Mouse (Mus musculus) neural tube, embryonic 13.5 days (tissue): ENCODE measurements around the gene Fam19a1. TPM values are rescaled to one million over a fixed set of nuclear protein-coding genes. Genes with fewer than 3 reads are reported as not detected.

Experiments used
- ATAC-seq: fragments of 200-750 bp; cut with Nextera tagmentation; 2 replicates; pipeline ENCODE4 v1.8.0; 2017; ENCODE audit warnings: low read depth, mild to moderate bottlenecking, moderate TSS enrichment, moderate library complexity
- H3K27ac ChIP-seq: fragments of 300-500 bp; sonication (generic); replicated peaks from 2 replicates; pipeline ENCODE4 v1.5.1; 2015; ENCODE audit warnings: moderate library complexity, mild to moderate bottlenecking, inconsistent platforms
- H3K27me3 ChIP-seq: fragments of 300-500 bp; sonication (generic); 2 replicates; pipeline ENCODE4 v1.6.1; 2015; ENCODE audit warnings: mild to moderate bottlenecking, inconsistent platforms
- H3K36me3 ChIP-seq: fragments of 300-500 bp; sonication (generic); 2 replicates; pipeline ENCODE4 v1.6.1; 2015; ENCODE audit warnings: mild to moderate bottlenecking, inconsistent platforms
- H3K4me1 ChIP-seq: fragments of 300-500 bp; sonication (generic); replicated peaks from 2 replicates; pipeline ENCODE4 v1.6.1; 2015; ENCODE audit warnings: inconsistent platforms
- H3K4me2 ChIP-seq: fragments of 300-500 bp; sonication (generic); 2 replicates; pipeline ENCODE4 v1.6.1; 2015; ENCODE audit warnings: inconsistent platforms, mild to moderate bottlenecking, moderate library complexity
- H3K4me3 ChIP-seq: fragments of 300-500 bp; sonication (generic); 2 replicates; pipeline ENCODE4 v1.5.1; 2015; ENCODE audit warnings: mild to moderate bottlenecking, inconsistent platforms
- H3K9ac ChIP-seq: fragments of 300-500 bp; sonication (generic); 2 replicates; pipeline ENCODE4 v1.6.1; 2015; ENCODE audit warnings: moderate library complexity, mild to moderate bottlenecking, inconsistent platforms
- H3K9me3 ChIP-seq: fragments of 300-500 bp; sonication (generic); 2 replicates; pipeline ENCODE4 v1.6.1; 2016; ENCODE audit warnings: inconsistent platforms
- whole genome bisulfite sequencing: fragments of 180-500 bp; shearing (Covaris S2); methylation state at CpG from one replicate; pipeline ENCODE4 v1.1.7; 2015; 5-methylcytosine and 5-hydroxymethylcytosine counted together
- polyA plus RNA-seq: library from polyadenylated mRNA; unstranded; fragments of >200 nt; fragmentation: Nextera tagmentation; extraction: Ambion mirVana; gene quantifications from 2 replicates; pipeline ENCODE4 v1.2.1, GENCODE M21; 2015

Fam19a1 gene
- polyA plus RNA-seq, 1 experiment from 2014 or later: 21.2 TPM

GRCm38 (mm10) chr6:96456266-96456665 lies 343.3 kb downstream of the Fam19a1 start:
- H3K9me3 ChIP-seq: no peaks in the 10 kb centered on the region
- no peak overlapping the region for H3K9ac ChIP-seq
- no peak overlapping the region for H3K27ac ChIP-seq
- H3K27me3 ChIP-seq: no peaks in the 10 kb centered on the region
- no peaks in the 10 kb centered on the region for H3K36me3 ChIP-seq
- H3K4me3 ChIP-seq: no peak overlapping the region
- no peak overlapping the region for H3K4me2 ChIP-seq
- 79% methylated on average over 1 of the region's 1 CpGs for WGBS
- no peaks in the 10 kb centered on the region for H3K4me1 ChIP-seq
- ATAC-seq: no peak

- no peaks in the 10 kb centered on the region for H3K36me3 ChIP-seq
- H3K4me2 ChIP-seq: no peak overlapping the region
- H3K27me3 ChIP-seq: no peaks in the 10 kb centered on the region
- ATAC-seq: no peak
- no peak overlapping the region for H3K4me3 ChIP-seq
- H3K9ac ChIP-seq: no peak overlapping the region
- no peak overlapping the region for H3K27ac ChIP-seq
- 29% methylated on average over 6 of the region's 6 CpGs for WGBS
- H3K4me1 ChIP-seq: no peaks in the 10 kb centered on the region
- no peaks in the 10 kb centered on the region for H3K9me3 ChIP-seq
Measured at GRCm38 (mm10) chr6:96457590-96458259, 344.8 kb downstream of the Fam19a1 start.

GRCm38 (mm10) chr6:96459041-96459440 lies 346.1 kb downstream of the Fam19a1 start:
- H3K9me3 ChIP-seq: no peaks in the 10 kb centered on the region
- no peak for ATAC-seq
- no peak overlapping the region for H3K4me2 ChIP-seq
- H3K9ac ChIP-seq: no peak overlapping the region
- no peak overlapping the region for H3K4me3 ChIP-seq
- no peaks in the 10 kb centered on the region for H3K4me1 ChIP-seq
- no peaks in the 10 kb centered on the region for H3K27me3 ChIP-seq
- WGBS: 73% methylated on average over 4 of the region's 4 CpGs
- no peaks in the 10 kb centered on the region for H3K36me3 ChIP-seq
- H3K27ac ChIP-seq: no peak overlapping the region

GRCm38 (mm10) chr6:96499464-96499863 lies 386.5 kb downstream of the Fam19a1 start:
- no peaks in the 10 kb centered on the region for H3K4me1 ChIP-seq
- no peak for ATAC-seq
- no peak overlapping the region for H3K9ac ChIP-seq
- WGBS: 69% methylated on average over 5 of the region's 5 CpGs
- no peaks in the 10 kb centered on the region for H3K36me3 ChIP-seq
- H3K27ac ChIP-seq: no peak overlapping the region
- no peaks in the 10 kb centered on the region for H3K9me3 ChIP-seq
- H3K4me3 ChIP-seq: no peak overlapping the region
- H3K27me3 ChIP-seq: no peaks in the 10 kb centered on the region
- H3K4me2 ChIP-seq: no peak overlapping the region

DNA sequence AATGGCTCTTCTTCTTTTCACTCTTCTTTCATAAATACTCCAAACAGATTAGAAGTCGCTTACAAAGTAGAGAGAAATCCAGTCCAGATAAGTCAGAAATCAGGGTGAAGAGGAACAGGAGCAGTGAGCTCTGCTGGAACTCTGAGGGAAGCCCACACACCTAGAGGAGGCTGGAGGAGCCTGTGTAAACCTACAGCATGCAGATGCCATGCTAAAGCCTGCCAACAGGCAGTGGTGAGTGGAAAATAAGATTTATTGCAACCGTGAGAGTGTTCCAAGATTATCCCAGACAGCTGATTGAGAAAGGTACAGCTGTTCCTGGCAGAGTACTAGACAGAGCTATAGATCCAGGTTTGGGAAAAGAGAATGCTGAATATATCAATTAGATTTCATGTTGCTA lies 428.6 kb downstream of the Fam19a1 start:
- H3K36me3 ChIP-seq: no peaks in the 10 kb centered on the region
- no peaks in the 10 kb centered on the region for H3K9me3 ChIP-seq
- H3K4me1 ChIP-seq: peaks cover 13% of the 10 kb centered on the region
- H3K9ac ChIP-seq: no peak overlapping the region
- 81% methylated on average over 2 of the region's 2 CpGs for WGBS
- H3K27me3 ChIP-seq: no peaks in the 10 kb centered on the region
- no peak overlapping the region for H3K4me3 ChIP-seq
- ATAC-seq: no peak
- no peak overlapping the region for H3K4me2 ChIP-seq
- H3K27ac ChIP-seq: no peak overlapping the region

DNA sequence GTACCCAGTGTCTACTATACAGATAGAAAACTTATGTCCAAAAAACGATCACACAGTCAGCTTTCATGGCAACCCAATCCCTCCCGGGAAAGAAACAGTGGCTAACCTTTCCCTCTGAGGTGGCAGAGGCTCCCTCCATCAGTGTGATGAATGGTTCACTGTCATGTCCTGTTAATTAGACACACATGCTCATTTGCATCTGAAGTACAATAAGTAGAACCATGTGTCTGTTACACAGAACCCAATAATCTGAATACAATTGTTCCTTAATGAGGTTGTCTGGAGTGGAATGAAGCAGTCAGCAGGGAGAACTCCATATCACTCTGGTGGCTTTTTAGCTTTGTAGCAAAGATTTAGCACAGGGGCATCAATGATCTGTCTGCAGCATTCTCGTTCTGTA lies 431.9 kb downstream of the Fam19a1 start:
- no peak overlapping the region for H3K4me2 ChIP-seq
- H3K36me3 ChIP-seq: no peaks in the 10 kb centered on the region
- no peak overlapping the region for H3K9ac ChIP-seq
- peaks cover 13% of the 10 kb centered on the region for H3K4me1 ChIP-seq
- H3K27me3 ChIP-seq: no peaks in the 10 kb centered on the region
- H3K27ac ChIP-seq: no peak overlapping the region
- peak; percentile 84 for ATAC-seq
- H3K9me3 ChIP-seq: no peaks in the 10 kb centered on the region
- WGBS: 20% methylated on average over 3 of the region's 3 CpGs
- no peak overlapping the region for H3K4me3 ChIP-seq

DNA sequence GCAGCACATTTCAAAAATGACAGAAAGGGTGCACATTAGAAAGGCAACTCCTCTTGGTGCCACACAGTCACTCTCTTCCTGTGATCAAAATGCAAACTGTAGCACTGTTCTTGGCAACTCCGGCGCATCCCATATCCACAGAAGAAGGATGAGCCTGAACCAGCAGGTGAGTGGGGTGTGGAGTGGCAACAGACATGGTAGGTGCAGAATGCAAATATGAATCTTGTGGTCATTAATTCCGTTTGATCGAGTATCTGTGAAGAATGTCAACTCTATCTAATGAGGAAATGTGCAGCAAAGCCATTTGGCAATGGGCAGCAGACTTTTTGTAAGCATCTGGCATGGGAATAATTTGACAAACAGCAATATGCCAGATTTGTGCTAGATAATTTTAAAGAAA lies 437.5 kb downstream of the Fam19a1 start:
- Histone ChIP-seq H3K4me3 (no peak overlapping the region), H3K9ac (no peak overlapping the region), H3K4me1 (peaks cover under 1% of the 10 kb centered on the region; the same call in 1 of the 2 replicates), H3K9me3 (no peaks in the 10 kb centered on the region), H3K4me2 (no peak overlapping the region), H3K36me3 (no peaks in the 10 kb centered on the region), H3K27ac (no peak overlapping the region), H3K27me3 (no peaks in the 10 kb centered on the region)
- 89% methylated on average over 4 of the region's 4 CpGs for WGBS
- no peak for ATAC-seq

GRCm38 (mm10) chr6:96578649-96579048 lies 465.7 kb downstream of the Fam19a1 start:
- WGBS: 81% methylated on average over 5 of the region's 5 CpGs
- no peaks in the 10 kb centered on the region for H3K9me3 ChIP-seq
- no peaks in the 10 kb centered on the region for H3K36me3 ChIP-seq
- no peak for ATAC-seq
- no peaks in the 10 kb centered on the region for H3K4me1 ChIP-seq
- no peak overlapping the region for H3K4me3 ChIP-seq
- H3K27me3 ChIP-seq: no peaks in the 10 kb centered on the region
- no peak overlapping the region for H3K9ac ChIP-seq
- H3K27ac ChIP-seq: no peak overlapping the region
- H3K4me2 ChIP-seq: no peak overlapping the region

DNA sequence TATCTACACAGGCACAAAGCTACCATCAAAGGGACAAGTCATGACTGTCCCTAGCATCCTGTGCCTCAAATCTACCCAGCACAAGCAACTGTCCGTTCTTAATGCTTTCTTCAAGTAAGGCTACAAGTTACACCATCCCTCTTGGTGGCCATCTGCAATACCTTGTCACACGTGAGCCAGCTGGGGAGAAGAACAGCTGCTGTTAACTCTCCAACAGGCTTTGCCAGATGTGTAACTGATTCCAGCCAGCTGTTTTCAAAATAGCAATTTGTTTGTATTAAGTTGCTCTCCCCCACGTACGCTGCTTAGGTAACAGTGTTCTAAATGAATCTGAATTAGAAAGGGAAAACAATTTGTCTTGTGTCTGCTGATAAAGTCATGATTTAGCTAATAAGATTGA lies 467.8 kb downstream of the Fam19a1 start:
- H3K27ac ChIP-seq: no peak overlapping the region
- H3K9ac ChIP-seq: no peak overlapping the region
- H3K4me1 ChIP-seq: no peaks in the 10 kb centered on the region
- no peaks in the 10 kb centered on the region for H3K36me3 ChIP-seq
- no peaks in the 10 kb centered on the region for H3K9me3 ChIP-seq
- no peak for ATAC-seq
- WGBS: 70% methylated on average over 4 of the region's 4 CpGs
- H3K27me3 ChIP-seq: no peaks in the 10 kb centered on the region
- no peak overlapping the region for H3K4me3 ChIP-seq
- no peak overlapping the region for H3K4me2 ChIP-seq

DNA sequence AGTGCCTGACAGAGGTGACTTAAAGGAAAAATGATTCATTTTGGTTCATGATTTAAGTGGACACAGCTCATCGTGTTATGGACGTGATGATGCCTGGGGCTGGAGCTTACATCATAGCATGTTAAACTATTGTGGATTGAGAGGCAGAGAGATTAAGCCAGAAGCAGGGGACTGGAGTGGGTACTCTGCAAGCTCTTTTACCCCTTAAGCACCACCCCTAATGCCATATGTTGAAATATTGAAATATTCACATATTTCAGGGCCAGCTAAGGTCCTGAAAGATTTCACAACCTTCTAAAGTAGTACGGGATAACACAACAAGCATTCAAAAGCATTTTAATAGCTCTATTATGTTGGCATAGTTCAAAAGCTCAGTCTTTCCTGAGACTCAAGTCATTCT lies 468.2 kb downstream of the Fam19a1 start:
- 71% methylated on average over 3 of the region's 3 CpGs for WGBS
- Histone ChIP-seq H3K4me2 (no peak overlapping the region), H3K9me3 (no peaks in the 10 kb centered on the region), H3K27me3 (no peaks in the 10 kb centered on the region), H3K36me3 (no peaks in the 10 kb centered on the region), H3K4me3 (no peak overlapping the region), H3K9ac (no peak overlapping the region), H3K4me1 (no peaks in the 10 kb centered on the region), H3K27ac (no peak overlapping the region)
- ATAC-seq: no peak

GRCm38 (mm10) chr6:96587427-96587826 lies 474.5 kb downstream of the Fam19a1 start:
- ATAC-seq: no peak
- H3K36me3 ChIP-seq: no peaks in the 10 kb centered on the region
- H3K27me3 ChIP-seq: no peaks in the 10 kb centered on the region
- H3K9me3 ChIP-seq: no peaks in the 10 kb centered on the region
- no peak overlapping the region for H3K4me3 ChIP-seq
- no peak overlapping the region for H3K4me2 ChIP-seq
- 89% methylated on average over 4 of the region's 4 CpGs for WGBS
- no peaks in the 10 kb centered on the region for H3K4me1 ChIP-seq
- H3K9ac ChIP-seq: no peak overlapping the region
- no peak overlapping the region for H3K27ac ChIP-seq

- no peak overlapping the region for H3K4me2 ChIP-seq
- H3K36me3 ChIP-seq: no peaks in the 10 kb centered on the region
- no peak for ATAC-seq
- H3K4me3 ChIP-seq: no peak overlapping the region
- no peaks in the 10 kb centered on the region for H3K4me1 ChIP-seq
- H3K9me3 ChIP-seq: no peaks in the 10 kb centered on the region
- no peak overlapping the region for H3K27ac ChIP-seq
- H3K27me3 ChIP-seq: no peaks in the 10 kb centered on the region
- no peak overlapping the region for H3K9ac ChIP-seq
- 66% methylated on average over 1 of the region's 1 CpGs for WGBS
Measured at GRCm38 (mm10) chr6:96593031-96593430, 480.1 kb downstream of the Fam19a1 start.

DNA sequence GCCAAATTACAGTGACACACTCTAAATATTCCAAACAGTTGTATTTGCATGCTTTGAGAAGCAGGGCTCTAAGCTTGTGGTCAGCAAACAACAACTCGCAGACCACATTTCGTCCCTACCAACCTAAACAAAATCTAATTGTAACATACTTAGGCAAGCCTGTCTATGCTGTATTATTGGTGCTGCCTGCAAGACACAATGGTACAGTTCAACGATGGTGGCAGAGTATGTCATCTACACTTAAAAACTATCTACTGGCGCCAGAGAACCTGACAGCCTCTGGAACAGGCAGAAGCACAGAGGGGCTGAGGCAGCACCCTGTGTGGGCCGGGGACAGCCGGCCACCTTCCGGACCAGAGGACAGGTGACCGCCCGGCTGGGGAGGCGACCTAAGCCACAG lies 482.2 kb downstream of the Fam19a1 start:
- H3K36me3 ChIP-seq: no peaks in the 10 kb centered on the region
- no peak overlapping the region for H3K4me3 ChIP-seq
- WGBS: 98% methylated on average over 9 of the region's 10 CpGs

More for the DNA sequence above, 482.2 kb downstream of the Fam19a1 start:
- no peak overlapping the region for H3K27ac ChIP-seq
- ATAC-seq: no peak
- H3K4me2 ChIP-seq: no peak overlapping the region
- H3K4me1 ChIP-seq: no peaks in the 10 kb centered on the region
- no peaks in the 10 kb centered on the region for H3K27me3 ChIP-seq
- H3K9me3 ChIP-seq: no peaks in the 10 kb centered on the region
- H3K9ac ChIP-seq: no peak overlapping the region
